Mouse (Mus musculus): ENCODE measurements around the gene Foxp2. TPM values are rescaled to one million over a fixed set of nuclear protein-coding genes. Genes with fewer than 3 reads are reported as not detected.

Gene Foxp2
- 41.9 and 69.6 TPM in 2 replicates for polyA plus RNA-seq (2012; rRNA removed)

- no peak for TF ChIP-seq CTCF (IDR thresholded peaks at IDR 0.05; ENCODE audit: borderline replicate concordance, extremely low read depth, insufficient read depth, insufficient read length)
- TF ChIP-seq POLR2A (IDR thresholded peaks at IDR 0.05; ENCODE audit: borderline replicate concordance, extremely low read depth, insufficient read depth, insufficient read length, poor library complexity, severe bottlenecking) = no peak
- peak; percentile 91 for DNase-seq (ENCODE audit: low read depth)
Measured at GRCm38 (mm10) chr6:14901183-14901970, at the start of gene Foxp2. Gene Foxp2, plus strand, starts transcription at chr6:14901349.

- TF ChIP-seq CTCF (IDR thresholded peaks at IDR 0.05; ENCODE audit: borderline replicate concordance, extremely low read depth, insufficient read depth, insufficient read length) = no peak
- TF ChIP-seq POLR2A (IDR thresholded peaks at IDR 0.05; ENCODE audit: borderline replicate concordance, extremely low read depth, insufficient read depth, insufficient read length, poor library complexity, severe bottlenecking) = no peak
- DNase-seq (ENCODE audit: low read depth) = peak; percentile 76
Measured at GRCm38 (mm10) chr6:14885199-14885598, 15.9 kb upstream of the Foxp2 start.

- peak; percentile 79 for DNase-seq (ENCODE audit: low read depth)
- TF ChIP-seq CTCF (IDR thresholded peaks at IDR 0.05; ENCODE audit: borderline replicate concordance, extremely low read depth, insufficient read depth, insufficient read length) = 0 out of 2 replicates have a peak, but pooled peaks have one; percentile 16
- TF ChIP-seq POLR2A (IDR thresholded peaks at IDR 0.05; ENCODE audit: borderline replicate concordance, extremely low read depth, insufficient read depth, insufficient read length, poor library complexity, severe bottlenecking) = no peak
Measured at GRCm38 (mm10) chr6:14897028-14897427, 4.1 kb upstream of the Foxp2 start.

GRCm38 (mm10) chr6:14898096-14898855 lies 2.9 kb upstream of the Foxp2 start:
- TF ChIP-seq CTCF (IDR thresholded peaks at IDR 0.05; ENCODE audit: borderline replicate concordance, extremely low read depth, insufficient read depth, insufficient read length) (no peak), POLR2A (IDR thresholded peaks at IDR 0.05; ENCODE audit: borderline replicate concordance, extremely low read depth, insufficient read depth, insufficient read length, poor library complexity, severe bottlenecking) (no peak)
- peak; percentile 77 for DNase-seq (ENCODE audit: low read depth)

GRCm38 (mm10) chr6:14899021-14899610 lies 2.0 kb upstream of the Foxp2 start:
- TF ChIP-seq CTCF (IDR thresholded peaks at IDR 0.05; ENCODE audit: borderline replicate concordance, extremely low read depth, insufficient read depth, insufficient read length) (no peak), POLR2A (IDR thresholded peaks at IDR 0.05; ENCODE audit: borderline replicate concordance, extremely low read depth, insufficient read depth, insufficient read length, poor library complexity, severe bottlenecking) (no peak)
- DNase-seq (ENCODE audit: low read depth) = peak; percentile 38

- DNase-seq (ENCODE audit: low read depth) = peak; percentile 66
- TF ChIP-seq POLR2A (IDR thresholded peaks at IDR 0.05; ENCODE audit: borderline replicate concordance, extremely low read depth, insufficient read depth, insufficient read length, poor library complexity, severe bottlenecking) = no peak
- TF ChIP-seq CTCF (IDR thresholded peaks at IDR 0.05; ENCODE audit: borderline replicate concordance, extremely low read depth, insufficient read depth, insufficient read length) = no peak
Measured at GRCm38 (mm10) chr6:14899936-14900578, 1.1 kb upstream of the Foxp2 start.

GRCm38 (mm10) chr6:14900579-14901021 lies 549 bp upstream of the Foxp2 start:
- TF ChIP-seq CTCF (IDR thresholded peaks at IDR 0.05; ENCODE audit: borderline replicate concordance, extremely low read depth, insufficient read depth, insufficient read length) (no peak), POLR2A (IDR thresholded peaks at IDR 0.05; ENCODE audit: borderline replicate concordance, extremely low read depth, insufficient read depth, insufficient read length, poor library complexity, severe bottlenecking) (peak; percentile 26; the same call in 1 of the 2 replicates)
- peak; percentile 98 for DNase-seq (ENCODE audit: low read depth)

- DNase-seq (ENCODE audit: low read depth) = peak; percentile 55
- TF ChIP-seq POLR2A (IDR thresholded peaks at IDR 0.05; ENCODE audit: borderline replicate concordance, extremely low read depth, insufficient read depth, insufficient read length, poor library complexity, severe bottlenecking) = no peak
- TF ChIP-seq CTCF (IDR thresholded peaks at IDR 0.05; ENCODE audit: borderline replicate concordance, extremely low read depth, insufficient read depth, insufficient read length) = no peak
Measured at GRCm38 (mm10) chr6:14901971-14902670, 972 bp downstream of the Foxp2 start.

- DNase-seq (ENCODE audit: low read depth) = peak; percentile 30
- TF ChIP-seq CTCF (IDR thresholded peaks at IDR 0.05; ENCODE audit: borderline replicate concordance, extremely low read depth, insufficient read depth, insufficient read length) = no peak
Measured at GRCm38 (mm10) chr6:14903271-14903965, 2.3 kb downstream of the Foxp2 start.

GRCm38 (mm10) chr6:14915066-14915465 lies 13.9 kb downstream of the Foxp2 start:
- TF ChIP-seq CTCF (IDR thresholded peaks at IDR 0.05; ENCODE audit: borderline replicate concordance, extremely low read depth, insufficient read depth, insufficient read length) (no peak), POLR2A (IDR thresholded peaks at IDR 0.05; ENCODE audit: borderline replicate concordance, extremely low read depth, insufficient read depth, insufficient read length, poor library complexity, severe bottlenecking) (no peak)
- DNase-seq (ENCODE audit: low read depth) = no peak

Measured in brain, embryonic 14.5 days (tissue).